Mouse (Mus musculus) layer of hippocampus, postnatal 10 days (tissue): ENCODE measurements at regions not wholly inside any gene's neighbourhood (a gene's known extent, or its start where the extent isn't known, plus 50 kb on each side); places are given as distances from the start of the nearest gene placed in this dataset.

Experiments
- DNase-seq, 2 experiments: peaks; one replicate each; pipeline ENCODE4 v3.0.0; 2021; ENCODE audit warnings: low spot score in 2 of 2

DNA sequence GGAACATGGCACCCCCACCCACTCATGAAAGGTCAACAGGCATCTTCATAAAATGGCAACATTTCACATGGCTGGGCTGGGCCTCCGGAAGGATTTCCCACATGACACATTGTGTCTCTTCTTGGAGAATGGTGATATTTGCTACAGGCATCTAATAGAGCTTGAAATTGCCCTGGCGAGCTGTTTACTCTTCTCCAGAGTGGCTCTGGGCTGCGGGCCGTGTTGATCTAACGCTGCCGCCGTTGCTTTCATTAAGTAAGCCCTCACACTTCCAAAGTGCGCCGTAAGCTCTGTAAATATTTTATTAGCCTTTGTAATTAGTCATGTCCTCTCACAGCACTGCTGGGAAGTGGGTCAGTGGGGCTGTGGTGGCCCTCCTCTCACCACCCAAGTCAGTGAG is 164.4 kb upstream of the Ctnnb1 start:
- DNase-seq = no peak

- no peak for DNase-seq
Measured at GRCm38 (mm10) chr9:120765292-120765691, 163.7 kb upstream of the Ctnnb1 start.

- DNase-seq = no peak
Measured at GRCm38 (mm10) chr9:120766881-120767280, 162.1 kb upstream of the Ctnnb1 start.

DNA sequence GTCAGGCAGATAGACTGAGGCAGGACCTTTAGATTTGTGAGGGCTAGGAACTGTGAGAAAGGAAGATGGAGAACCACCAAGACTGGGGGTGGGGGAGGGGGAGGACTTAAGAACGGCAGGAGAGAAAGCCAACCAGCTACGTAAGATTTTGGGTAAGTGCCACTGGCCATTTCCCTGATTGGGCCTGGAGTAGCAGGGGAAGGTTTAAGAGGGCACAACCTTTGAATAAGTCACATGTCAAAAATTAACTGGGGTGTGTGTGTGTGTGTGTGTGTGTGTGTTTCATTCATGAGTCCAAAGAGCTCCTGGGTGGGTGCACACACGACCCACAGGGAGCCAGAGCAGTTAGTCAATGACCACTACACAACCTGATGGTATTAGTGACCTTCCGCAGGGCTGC is 161.6 kb upstream of the Ctnnb1 start:
- DNase-seq = no peak

DNA sequence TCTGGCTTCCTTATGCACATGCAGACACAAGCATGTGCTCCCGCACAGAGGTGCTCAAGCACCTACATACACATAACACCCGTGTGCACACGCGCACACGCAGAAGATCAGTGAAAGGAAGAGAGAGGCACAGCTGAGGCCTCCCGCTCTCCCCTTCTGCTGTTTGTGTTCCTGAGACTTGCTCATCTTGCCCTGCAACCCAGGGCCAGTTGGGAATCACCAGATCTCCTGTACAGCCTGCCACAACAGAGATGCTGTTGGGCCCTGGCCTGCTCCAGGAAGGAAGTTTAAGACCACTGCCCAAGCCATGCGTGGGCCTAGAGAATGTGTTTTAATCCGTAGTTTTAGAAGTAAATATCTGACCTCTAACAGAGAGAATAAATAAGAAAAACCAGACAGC is 160.0 kb upstream of the Ctnnb1 start:
- no peak for DNase-seq

DNA sequence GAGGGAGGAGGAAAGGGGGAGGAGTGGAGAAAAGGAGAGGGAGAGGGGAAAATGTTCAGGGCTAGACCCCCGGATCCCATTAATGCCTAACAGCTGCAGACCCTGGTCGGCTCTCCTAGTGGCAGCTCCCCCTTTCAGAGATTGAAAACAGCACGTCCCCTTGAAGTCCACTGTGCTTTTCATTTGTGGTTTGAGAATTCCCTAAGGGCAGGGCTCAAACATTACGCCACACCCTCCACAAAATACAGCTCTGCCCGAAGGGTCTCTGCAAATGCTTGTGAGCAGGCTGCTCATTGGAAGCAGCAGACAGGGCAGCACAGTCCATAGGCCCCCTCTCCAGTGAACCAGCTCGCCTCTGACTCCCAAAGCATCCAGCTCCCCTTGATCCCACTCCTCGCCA is 159.3 kb upstream of the Ctnnb1 start:
- DNase-seq = no peak

DNA sequence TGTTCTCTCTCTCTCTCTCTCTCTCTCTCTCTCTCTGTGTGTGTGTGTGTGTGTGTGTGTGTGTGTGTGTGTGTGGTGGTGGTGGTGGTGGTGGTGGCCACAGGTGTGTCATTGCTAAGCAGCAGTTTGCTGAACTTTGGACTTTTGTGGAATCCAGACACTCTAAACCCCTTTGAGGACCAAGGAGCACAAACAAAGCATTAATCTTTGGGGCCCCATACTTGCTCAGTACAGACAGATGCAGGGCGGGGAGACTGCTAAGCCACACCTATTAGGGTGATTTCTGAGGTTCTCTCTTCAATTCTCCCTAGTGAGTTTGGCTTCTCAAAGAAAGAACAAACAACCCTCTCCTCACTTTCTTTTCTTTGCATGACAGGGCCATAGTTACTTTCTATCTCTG is 158.1 kb upstream of the Ctnnb1 start:
- DNase-seq = no peak

- no peak for DNase-seq
Measured at GRCm38 (mm10) chr9:120771896-120772530, 157.0 kb upstream of the Ctnnb1 start.

DNA sequence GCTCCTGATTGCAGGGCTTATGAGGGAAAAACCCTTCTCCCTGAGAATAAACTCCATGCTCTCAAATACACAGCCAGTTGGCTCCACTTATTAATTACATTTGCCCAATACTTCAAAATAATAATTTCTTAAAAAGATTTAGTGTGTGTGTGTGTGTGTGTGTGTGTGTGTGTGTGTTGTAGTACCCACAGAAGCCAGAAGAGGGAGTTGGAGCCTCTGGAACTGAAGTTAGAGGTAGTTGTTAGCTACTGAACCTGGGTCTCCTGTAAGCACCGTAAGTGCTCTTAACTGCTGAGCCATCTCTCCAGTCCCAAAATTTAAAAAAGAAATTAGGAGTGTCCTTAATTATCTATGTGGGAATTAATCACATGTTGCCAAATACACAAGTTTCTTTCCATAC is 154.8 kb upstream of the Ctnnb1 start:
- DNase-seq = no peak

DNA sequence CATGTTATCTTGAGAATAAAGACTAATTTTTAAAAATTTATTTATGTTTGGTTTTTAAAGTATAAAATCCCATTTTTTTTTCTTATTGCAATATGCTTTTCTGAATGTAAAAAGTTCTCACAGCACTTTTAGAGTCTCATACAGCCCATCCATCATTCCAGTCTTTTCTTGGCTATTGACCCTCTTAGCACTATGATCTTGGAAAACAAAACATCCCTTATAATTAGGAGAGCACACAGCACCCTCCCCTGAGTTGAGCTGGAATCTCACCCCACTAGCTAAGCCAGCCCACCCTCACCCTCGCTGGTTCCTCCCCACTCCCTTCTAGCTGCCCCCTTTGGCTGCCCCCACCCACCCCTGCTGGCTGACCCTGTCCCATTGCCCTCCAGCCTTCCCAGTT is 154.2 kb upstream of the Ctnnb1 start:
- no peak for DNase-seq

DNA sequence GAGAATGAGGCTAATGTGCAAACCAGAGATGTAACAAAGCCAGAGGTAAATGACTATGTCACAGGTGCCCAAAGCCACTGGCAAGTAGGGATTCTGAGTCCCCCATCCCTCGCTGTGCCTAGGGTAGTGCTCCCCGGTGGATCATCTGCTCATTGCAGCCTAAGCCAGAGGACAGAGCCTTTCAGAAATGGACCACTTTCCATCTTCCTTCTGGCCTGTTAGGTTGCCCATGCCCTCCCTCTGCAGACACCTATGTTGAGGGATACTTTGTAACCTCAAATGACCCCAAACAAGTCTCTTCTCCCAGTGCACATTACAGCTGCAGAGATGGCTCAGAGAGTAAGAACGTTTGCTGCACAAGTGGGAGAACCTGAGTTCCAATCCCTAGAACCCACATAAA is 153.3 kb upstream of the Ctnnb1 start:
- no peak for DNase-seq

DNA sequence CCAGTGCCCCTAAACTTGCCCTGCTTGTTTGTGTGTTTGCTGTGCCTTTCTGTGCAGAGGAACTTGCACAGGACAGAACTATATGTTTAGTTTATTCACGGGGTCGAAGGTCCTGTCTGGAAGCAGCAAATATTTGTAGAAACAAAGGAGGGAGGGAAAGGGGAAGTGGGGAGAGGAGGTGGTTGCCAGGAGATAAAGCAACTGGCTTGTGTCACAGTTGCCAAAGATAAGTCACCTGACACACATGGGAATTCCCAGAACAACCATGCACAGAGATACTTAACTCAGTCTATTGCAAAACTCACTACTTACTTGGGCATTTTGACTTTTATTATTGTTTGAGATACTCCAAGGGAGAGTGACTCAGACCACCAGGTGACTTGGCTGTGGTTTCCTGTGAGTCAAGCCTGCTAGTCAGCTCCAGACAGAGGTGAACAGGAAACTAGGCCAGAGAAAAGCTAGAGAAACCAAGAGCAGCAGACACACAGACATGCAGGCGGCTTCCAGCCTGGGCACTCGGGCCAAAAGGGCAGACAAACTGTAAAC is 152.5 kb upstream of the Ctnnb1 start:
- no peak for DNase-seq

DNA sequence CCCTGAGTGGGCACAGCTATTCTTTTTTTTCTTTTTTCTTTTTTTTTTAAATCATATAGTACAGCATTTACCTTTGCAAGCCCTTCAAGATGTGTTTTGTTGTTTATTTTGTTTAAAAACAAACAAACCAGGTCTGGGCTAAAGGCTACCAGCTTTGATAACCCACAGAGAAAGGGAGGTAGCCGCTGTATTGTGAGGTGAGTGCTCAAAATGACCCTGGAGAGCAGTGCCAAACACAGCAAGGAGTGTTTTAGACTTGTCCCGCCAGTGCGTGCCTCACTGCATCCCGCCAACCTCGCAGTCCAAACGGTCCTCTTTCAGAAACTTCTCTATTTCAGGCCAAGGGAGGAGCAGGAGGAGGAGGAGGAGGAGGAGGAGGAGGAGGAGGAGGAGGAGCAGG is 152.0 kb upstream of the Ctnnb1 start:
- no peak for DNase-seq

DNA sequence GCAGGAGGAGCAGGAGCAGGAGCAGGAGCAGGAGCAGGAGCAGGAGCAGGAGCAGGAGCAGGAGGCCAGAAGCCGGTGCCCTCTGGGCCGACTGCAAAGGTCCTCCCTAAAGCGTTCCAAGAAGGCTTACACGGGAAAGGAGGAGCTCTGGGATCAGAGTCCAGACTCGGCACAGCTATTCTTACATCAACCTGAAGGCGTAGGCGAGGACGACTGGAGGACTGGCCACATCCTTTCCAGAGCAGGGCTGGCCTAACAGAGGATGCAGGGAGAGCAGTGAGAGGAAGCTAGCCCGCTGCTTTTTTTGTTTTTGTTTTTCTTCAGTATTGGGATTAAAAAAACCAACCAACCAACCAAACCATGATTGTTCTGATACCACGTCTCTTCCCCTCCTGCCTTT is 151.5 kb upstream of the Ctnnb1 start:
- DNase-seq = no peak

DNA sequence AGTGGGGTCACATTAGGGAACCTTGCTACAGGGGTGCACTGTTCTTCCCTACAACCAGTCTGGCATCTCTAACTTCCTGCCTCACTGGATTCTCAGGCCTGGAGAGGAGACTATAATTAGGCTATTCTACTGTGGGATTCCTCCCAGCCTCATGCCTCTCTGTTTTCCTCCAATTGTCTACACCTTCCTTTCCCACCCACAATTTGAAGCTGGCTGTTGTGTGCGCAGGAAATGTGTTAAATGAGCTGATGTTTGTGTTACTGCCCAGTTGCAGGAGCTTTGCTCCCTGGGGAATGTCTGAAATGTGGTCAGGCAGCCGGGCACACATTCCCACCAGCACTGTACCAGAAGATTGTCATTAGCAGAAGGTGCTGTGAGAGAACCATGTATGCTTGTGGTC is 150.6 kb upstream of the Ctnnb1 start:
- DNase-seq = no peak

DNA sequence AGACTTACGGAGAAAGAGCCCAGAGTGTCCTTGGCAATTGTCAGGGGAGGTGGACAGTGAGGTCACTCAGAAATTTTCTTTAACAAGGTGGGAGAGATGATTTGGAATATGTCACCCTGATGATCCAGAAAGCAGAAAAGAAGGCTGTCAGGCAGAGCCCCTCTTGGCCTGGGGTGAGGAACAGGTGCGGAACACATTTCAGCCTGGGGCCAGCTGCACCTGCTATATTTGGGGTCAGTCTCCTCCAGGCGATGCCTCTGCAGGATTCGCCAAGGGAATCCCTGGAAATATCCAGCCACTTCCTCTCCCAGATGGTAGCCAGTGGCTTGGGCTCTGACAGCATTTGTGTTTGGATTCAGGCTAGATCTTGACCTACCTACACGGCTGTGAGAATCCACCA is 134.8 kb upstream of the Ctnnb1 start:
- DNase-seq = no peak

DNA sequence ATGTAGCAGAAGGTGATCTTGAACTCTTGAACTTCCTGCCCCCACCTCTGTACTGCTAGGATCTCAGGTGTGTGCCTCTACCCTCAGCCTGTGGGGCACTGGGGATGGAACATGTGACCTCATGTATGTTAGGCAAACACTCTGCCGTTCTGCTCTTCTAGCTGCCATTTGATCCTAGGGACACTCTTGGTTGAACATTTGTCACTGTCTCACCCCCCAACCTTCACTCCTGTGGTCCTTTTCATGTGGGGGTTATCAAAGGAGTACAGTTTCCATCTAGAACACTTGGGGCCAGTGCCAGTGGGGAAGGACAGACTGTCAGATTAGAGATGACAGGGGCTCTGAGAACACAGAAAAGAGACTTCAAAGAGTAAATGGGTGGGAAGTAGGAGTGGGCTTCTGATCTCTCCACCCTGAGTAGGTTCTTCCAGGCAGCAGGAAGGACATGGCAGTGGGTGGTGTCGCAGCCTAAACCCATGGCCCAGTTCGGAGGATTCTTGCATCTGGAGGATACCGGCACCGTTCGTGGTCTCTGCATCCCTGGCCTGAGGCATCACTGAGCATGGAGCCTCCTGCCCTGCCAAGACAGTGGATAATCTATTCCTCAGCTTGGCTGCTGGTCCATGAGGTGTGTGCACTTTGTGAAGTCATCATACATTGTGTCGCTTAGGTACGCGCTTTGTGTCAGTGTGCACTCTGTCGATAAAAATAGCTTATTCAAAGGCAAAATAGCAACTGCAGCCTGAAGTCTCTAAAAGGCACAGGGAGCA is 132.7 kb upstream of the Ctnnb1 start:
- no peak for DNase-seq

GRCm38 (mm10) chr9:120797996-120798663 is 130.9 kb upstream of the Ctnnb1 start:
- DNase-seq = peak in 1 of 2 experiments; percentile 27

DNA sequence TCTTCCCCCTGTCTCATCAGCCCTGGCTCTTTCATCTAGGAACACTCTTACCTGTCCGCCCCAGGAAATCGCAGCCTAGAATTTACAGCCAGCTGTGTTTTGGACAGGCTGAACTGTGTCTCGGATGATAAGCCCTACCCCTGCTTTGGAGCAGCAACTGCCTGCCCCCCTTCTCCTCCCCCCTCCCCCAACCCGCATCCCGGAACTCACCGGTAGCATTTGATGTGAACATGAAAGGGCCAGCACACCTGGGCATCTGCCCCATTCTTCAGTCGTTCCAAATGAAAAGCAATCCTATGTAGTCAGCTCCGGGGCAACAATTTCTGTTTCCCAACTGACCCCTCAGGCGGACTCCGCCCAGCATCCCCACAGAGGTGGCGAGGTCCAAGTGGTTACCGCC is 130.1 kb upstream of the Ctnnb1 start:
- DNase-seq = no peak

DNA sequence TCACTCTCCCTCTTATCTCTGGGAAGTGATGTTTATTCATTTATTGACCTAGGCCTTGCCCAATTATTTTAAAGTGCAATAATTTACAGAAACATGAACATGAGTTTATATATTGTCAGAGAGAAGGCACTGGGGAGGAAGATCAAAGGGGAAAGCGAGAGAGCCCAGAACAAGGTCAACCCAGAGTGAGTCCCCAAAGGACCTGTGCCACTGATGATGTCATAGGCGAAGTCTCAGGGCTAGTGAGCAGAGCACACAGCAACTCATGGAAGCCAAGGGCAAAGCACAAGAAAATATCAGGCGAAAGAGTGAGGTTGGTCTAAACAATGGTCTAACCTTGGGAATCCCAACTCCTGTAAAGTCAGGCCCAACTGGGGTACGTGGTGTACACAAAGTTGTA is 126.4 kb upstream of the Ctnnb1 start:
- DNase-seq = no peak

DNA sequence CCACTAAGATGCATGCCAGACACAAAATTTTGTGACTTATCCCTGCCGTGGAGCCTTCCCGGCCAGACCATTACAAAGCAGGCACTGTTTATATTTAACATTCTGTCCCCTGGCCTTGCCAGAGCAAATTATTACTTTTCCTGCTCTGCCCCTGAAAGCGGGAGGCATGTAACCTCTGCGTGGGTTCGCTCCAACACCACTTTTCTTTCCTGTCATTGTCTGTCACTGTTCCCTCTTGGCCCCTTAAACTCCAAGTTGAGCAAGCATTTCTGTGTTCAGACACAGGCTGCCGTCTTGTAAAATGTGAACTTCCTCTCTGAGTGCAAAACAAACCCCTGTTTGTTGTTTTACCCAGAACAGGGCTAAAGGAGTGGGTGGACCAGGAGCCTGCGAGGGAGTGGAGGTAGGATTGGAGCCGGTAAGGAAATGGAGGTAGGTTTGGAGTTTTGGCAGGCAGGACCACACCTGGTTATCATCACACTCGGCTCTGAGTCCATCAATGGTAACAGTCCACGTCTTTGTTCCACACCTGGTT is 124.2 kb upstream of the Ctnnb1 start:
- DNase-seq = no peak
